Mouse (Mus musculus): ENCODE measurements at regions not wholly inside any gene's neighbourhood (a gene's known extent, or its start where the extent isn't known, plus 50 kb on each side); places are given as distances from the start of the nearest gene placed in this dataset.

DNA sequence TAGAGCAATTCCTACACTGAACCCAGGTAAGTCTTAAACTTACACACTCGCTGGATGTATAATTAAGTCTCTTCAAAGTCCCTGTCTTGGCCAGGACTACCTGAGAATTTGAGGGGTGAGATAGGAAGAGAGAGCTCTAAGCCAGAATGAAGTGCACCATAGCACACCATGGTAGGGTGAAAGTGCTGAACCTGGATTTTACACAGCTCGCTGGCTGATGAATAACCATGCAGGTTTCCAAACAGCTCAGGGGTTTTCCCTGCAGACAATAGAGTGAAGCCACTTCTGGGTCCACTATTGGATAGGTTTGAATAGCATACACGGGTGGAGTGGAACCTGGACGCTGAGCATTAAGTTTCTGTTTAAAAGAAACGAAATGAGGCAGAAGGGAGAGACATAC lies 180.7 kb upstream of the Plxna2 start:
- ATAC-seq (ENCODE audit: insufficient number of reproducible peaks, low FRiP score, low TSS enrichment, low read depth): no peak
- H3K9ac ChIP-seq: no peak overlapping the region
- H3K4me2 ChIP-seq (replicated peaks): no peak overlapping the region
- no peaks in the 10 kb centered on the region for H3K4me1 ChIP-seq
- no peaks in the 10 kb centered on the region for H3K36me3 ChIP-seq
- no peaks in the 10 kb centered on the region for H3K27me3 ChIP-seq
- H3K4me3 ChIP-seq (replicated peaks): no peak overlapping the region
- WGBS: 72% methylated on average over 5 of the region's 5 CpGs
- H3K9me3 ChIP-seq (replicated peaks): no peaks in the 10 kb centered on the region
- no peak overlapping the region for H3K27ac ChIP-seq (replicated peaks)

GRCm38 (mm10) chr1:194435060-194435459 lies 183.0 kb upstream of the Plxna2 start:
- Histone ChIP-seq H3K27me3 (no peaks in the 10 kb centered on the region), H3K27ac (replicated peaks) (no peak overlapping the region), H3K36me3 (no peaks in the 10 kb centered on the region), H3K9ac (no peak overlapping the region), H3K4me2 (replicated peaks) (no peak overlapping the region), H3K9me3 (replicated peaks) (no peaks in the 10 kb centered on the region), H3K4me3 (replicated peaks) (no peak overlapping the region), H3K4me1 (no peaks in the 10 kb centered on the region)
- no peak for ATAC-seq (ENCODE audit: insufficient number of reproducible peaks, low FRiP score, low TSS enrichment, low read depth)
- WGBS: 50% methylated on average over 3 of the region's 3 CpGs

- no peak overlapping the region for H3K4me3 ChIP-seq (replicated peaks)
- H3K4me1 ChIP-seq: peaks cover 3% of the 10 kb centered on the region; the same call in 1 of the 2 replicates
- ATAC-seq (ENCODE audit: insufficient number of reproducible peaks, low FRiP score, low TSS enrichment, low read depth): no peak
- no peak overlapping the region for H3K27ac ChIP-seq (replicated peaks)
- 70% methylated on average over 3 of the region's 3 CpGs for WGBS
- H3K36me3 ChIP-seq: no peaks in the 10 kb centered on the region
- no peak overlapping the region for H3K9ac ChIP-seq
- H3K27me3 ChIP-seq: no peaks in the 10 kb centered on the region
- H3K4me2 ChIP-seq (replicated peaks): no peak overlapping the region
- no peaks in the 10 kb centered on the region for H3K9me3 ChIP-seq (replicated peaks)
Observed at GRCm38 (mm10) chr1:194428586-194428985, 189.4 kb upstream of the Plxna2 start.

DNA sequence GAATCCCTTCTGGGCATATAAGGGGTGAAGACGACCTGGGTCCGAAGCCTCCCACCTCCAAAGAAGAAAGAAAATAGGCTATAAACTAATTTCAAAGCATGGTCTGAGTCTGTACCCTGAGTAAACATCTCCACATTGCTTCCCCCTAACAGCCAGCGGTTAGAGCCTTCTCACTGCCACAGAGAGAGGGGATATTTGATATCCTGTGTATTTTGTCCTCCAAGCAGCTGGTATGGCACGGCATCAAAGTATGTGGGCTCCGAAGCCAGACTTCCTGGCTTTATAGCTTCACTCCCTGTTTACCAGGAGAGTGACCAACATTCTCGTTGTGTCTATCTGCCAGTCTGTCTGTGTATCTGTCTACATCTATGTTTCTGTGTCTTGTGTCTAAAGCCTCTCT lies 191.7 kb upstream of the Plxna2 start:
- no peaks in the 10 kb centered on the region for H3K36me3 ChIP-seq
- H3K4me3 ChIP-seq (replicated peaks): no peak overlapping the region
- no peak overlapping the region for H3K4me2 ChIP-seq (replicated peaks)
- no peaks in the 10 kb centered on the region for H3K27me3 ChIP-seq
- H3K9me3 ChIP-seq (replicated peaks): no peaks in the 10 kb centered on the region
- peak; percentile 64 for ATAC-seq (ENCODE audit: insufficient number of reproducible peaks, low FRiP score, low TSS enrichment, low read depth)
- WGBS: 33% methylated on average over 6 of the region's 6 CpGs
- 0 out of 2 replicates have a peak overlapping the region, but pooled peaks have one; percentile 24 for H3K27ac ChIP-seq (replicated peaks)
- peaks cover 3% of the 10 kb centered on the region; the same call in 1 of the 2 replicates for H3K4me1 ChIP-seq
- H3K9ac ChIP-seq: no peak overlapping the region

GRCm38 (mm10) chr1:194424201-194424600 lies 193.8 kb upstream of the Plxna2 start:
- Histone ChIP-seq H3K9ac (no peak overlapping the region), H3K9me3 (replicated peaks) (no peaks in the 10 kb centered on the region), H3K27ac (replicated peaks) (no peak overlapping the region), H3K4me1 (peaks cover 3% of the 10 kb centered on the region; the same call in 1 of the 2 replicates), H3K36me3 (no peaks in the 10 kb centered on the region), H3K4me3 (replicated peaks) (no peak overlapping the region), H3K4me2 (replicated peaks) (no peak overlapping the region), H3K27me3 (no peaks in the 10 kb centered on the region)
- no peak for ATAC-seq (ENCODE audit: insufficient number of reproducible peaks, low FRiP score, low TSS enrichment, low read depth)
- WGBS: 87% methylated on average over 2 of the region's 2 CpGs

DNA sequence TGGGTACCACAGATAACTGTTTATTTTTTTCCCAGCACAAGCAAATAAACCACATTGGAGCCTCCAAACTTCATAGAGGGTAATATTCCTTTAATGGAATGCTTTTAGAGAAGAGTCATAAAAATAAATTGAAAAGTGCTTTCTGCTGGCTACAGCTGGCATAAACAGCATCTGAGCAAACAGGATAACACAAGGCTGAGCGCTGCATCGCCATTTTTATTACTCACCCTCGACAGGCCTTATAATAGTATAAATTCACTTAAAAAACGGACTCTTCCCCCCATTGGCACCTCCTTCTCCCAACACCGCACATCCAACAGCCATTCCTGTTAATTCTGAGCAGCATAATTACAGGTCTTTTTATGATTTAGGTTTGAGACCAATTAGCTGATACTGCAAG lies 205.8 kb upstream of the Plxna2 start:
- no peak overlapping the region for H3K9ac ChIP-seq
- H3K4me3 ChIP-seq (replicated peaks): no peak overlapping the region
- WGBS: 76% methylated on average over 5 of the region's 5 CpGs
- no peaks in the 10 kb centered on the region for H3K9me3 ChIP-seq (replicated peaks)
- no peak for ATAC-seq (ENCODE audit: insufficient number of reproducible peaks, low FRiP score, low TSS enrichment, low read depth)
- no peaks in the 10 kb centered on the region for H3K36me3 ChIP-seq
- no peaks in the 10 kb centered on the region for H3K4me1 ChIP-seq
- H3K27me3 ChIP-seq: no peaks in the 10 kb centered on the region
- no peak overlapping the region for H3K4me2 ChIP-seq (replicated peaks)
- no peak overlapping the region for H3K27ac ChIP-seq (replicated peaks)

GRCm38 (mm10) chr1:194411788-194412187 lies 206.2 kb upstream of the Plxna2 start:
- H3K36me3 ChIP-seq: no peaks in the 10 kb centered on the region
- WGBS: 76% methylated on average over 2 of the region's 2 CpGs
- H3K27me3 ChIP-seq: no peaks in the 10 kb centered on the region
- H3K9ac ChIP-seq: no peak overlapping the region
- no peak overlapping the region for H3K4me3 ChIP-seq (replicated peaks)
- H3K9me3 ChIP-seq (replicated peaks): no peaks in the 10 kb centered on the region
- no peak overlapping the region for H3K27ac ChIP-seq (replicated peaks)
- ATAC-seq (ENCODE audit: insufficient number of reproducible peaks, low FRiP score, low TSS enrichment, low read depth): no peak
- no peak overlapping the region for H3K4me2 ChIP-seq (replicated peaks)
- no peaks in the 10 kb centered on the region for H3K4me1 ChIP-seq

- Histone ChIP-seq H3K4me1 (no peaks in the 10 kb centered on the region), H3K4me2 (replicated peaks) (no peak overlapping the region), H3K27ac (replicated peaks) (no peak overlapping the region), H3K36me3 (no peaks in the 10 kb centered on the region), H3K9ac (no peak overlapping the region), H3K27me3 (no peaks in the 10 kb centered on the region), H3K4me3 (replicated peaks) (no peak overlapping the region), H3K9me3 (replicated peaks) (no peaks in the 10 kb centered on the region)
- no peak for ATAC-seq (ENCODE audit: insufficient number of reproducible peaks, low FRiP score, low TSS enrichment, low read depth)
Observed at GRCm38 (mm10) chr1:194399281-194399680, 218.7 kb upstream of the Plxna2 start.

DNA sequence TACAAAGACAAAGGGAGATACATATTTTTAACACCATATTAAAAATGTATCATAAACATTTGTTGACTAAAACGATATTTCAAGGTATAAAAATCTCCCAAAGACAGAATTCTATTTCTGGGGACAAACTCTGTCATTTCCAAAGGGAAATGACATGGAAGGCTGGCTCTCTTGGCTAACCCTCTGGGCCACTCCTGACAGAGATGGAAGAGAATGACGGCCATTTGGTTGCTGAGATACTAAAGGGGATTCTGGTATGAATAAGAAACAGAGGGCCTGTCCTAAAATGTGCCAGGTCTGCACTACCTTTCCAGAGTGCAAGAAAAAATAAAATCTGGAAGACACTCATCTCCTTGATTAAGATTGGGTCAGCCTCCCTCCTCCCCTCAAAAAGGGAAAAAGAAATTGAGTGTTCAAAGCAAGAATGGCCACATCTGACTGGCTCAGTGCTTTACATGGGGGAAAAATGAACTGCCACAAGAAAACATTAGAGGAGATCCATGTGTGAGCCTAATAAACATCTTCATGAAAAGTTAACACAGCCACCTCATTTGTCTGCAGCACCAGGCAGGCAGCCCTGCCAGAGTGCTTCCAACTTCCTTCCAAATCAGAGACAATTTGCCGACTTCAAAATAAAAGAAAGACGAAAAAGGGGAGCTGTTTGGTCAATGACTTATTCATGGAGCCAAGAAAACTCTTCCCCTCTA lies 221.1 kb upstream of the Plxna2 start:
- no peak for ATAC-seq (ENCODE audit: insufficient number of reproducible peaks, low FRiP score, low TSS enrichment, low read depth)
- no peaks in the 10 kb centered on the region for H3K9me3 ChIP-seq (replicated peaks)
- no peak overlapping the region for H3K27ac ChIP-seq (replicated peaks)
- H3K36me3 ChIP-seq: no peaks in the 10 kb centered on the region
- 79% methylated on average over 4 of the region's 4 CpGs for whole genome bisulfite sequencing
- H3K4me3 ChIP-seq (replicated peaks): no peak overlapping the region
- no peaks in the 10 kb centered on the region for H3K4me1 ChIP-seq
- H3K4me2 ChIP-seq (replicated peaks): no peak overlapping the region
- H3K9ac ChIP-seq: no peak overlapping the region
- H3K27me3 ChIP-seq: no peaks in the 10 kb centered on the region

GRCm38 (mm10) chr1:194393720-194394119 lies 224.3 kb upstream of the Plxna2 start:
- no peaks in the 10 kb centered on the region for H3K36me3 ChIP-seq
- H3K4me1 ChIP-seq: no peaks in the 10 kb centered on the region
- no peak for ATAC-seq (ENCODE audit: insufficient number of reproducible peaks, low FRiP score, low TSS enrichment, low read depth)
- WGBS: 63% methylated on average over 3 of the region's 3 CpGs
- no peaks in the 10 kb centered on the region for H3K27me3 ChIP-seq
- H3K9me3 ChIP-seq (replicated peaks): no peaks in the 10 kb centered on the region
- H3K27ac ChIP-seq (replicated peaks): no peak overlapping the region
- H3K9ac ChIP-seq: no peak overlapping the region
- H3K4me2 ChIP-seq (replicated peaks): no peak overlapping the region
- no peak overlapping the region for H3K4me3 ChIP-seq (replicated peaks)

DNA sequence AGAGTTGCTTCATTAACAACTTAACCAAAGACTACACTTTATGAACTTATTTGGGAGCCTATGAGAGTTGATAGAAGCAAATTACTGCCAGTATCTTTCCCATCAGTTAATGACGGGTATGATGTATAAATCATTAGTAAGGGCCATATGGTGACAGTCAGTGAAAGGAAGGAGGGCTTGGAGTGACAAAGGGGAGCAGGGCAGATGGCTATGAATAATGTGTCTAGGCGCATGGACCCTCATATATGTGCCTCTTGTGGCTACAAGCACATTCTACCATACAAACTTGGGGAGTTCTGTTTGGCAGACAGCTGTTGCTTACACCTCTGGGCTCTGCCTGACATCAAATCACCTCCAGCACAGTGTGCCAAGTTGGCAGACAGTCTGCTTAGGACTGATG lies 227.8 kb upstream of the Plxna2 start:
- Histone ChIP-seq H3K27me3 (no peaks in the 10 kb centered on the region), H3K4me3 (replicated peaks) (no peak overlapping the region), H3K4me1 (no peaks in the 10 kb centered on the region), H3K36me3 (no peaks in the 10 kb centered on the region), H3K4me2 (replicated peaks) (no peak overlapping the region), H3K27ac (replicated peaks) (no peak overlapping the region), H3K9me3 (replicated peaks) (no peaks in the 10 kb centered on the region), H3K9ac (no peak overlapping the region)
- 93% methylated on average over 2 of the region's 2 CpGs for WGBS
- ATAC-seq (ENCODE audit: insufficient number of reproducible peaks, low FRiP score, low TSS enrichment, low read depth): no peak

DNA sequence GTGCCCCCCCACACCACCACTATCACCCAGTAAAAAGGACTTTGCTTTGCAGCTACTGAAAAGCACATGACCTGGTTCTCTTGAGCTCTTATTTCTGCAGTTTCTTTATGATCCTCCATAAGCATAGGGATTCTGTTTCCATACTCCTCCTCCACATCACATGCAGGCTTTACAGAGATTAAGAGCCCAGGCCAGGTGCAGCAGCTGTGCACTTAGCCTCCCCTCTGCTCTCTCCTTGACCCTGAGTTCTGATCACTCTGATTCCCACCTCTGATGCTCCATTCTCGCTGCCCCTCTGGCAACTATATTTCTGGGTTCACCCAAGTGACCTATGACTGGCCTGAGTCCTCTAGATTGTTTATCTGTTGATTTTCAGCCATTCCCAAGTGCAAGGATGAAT lies 239.9 kb upstream of the Plxna2 start:
- 67% methylated on average over 1 of the region's 1 CpGs for WGBS
- Histone ChIP-seq H3K27ac (replicated peaks) (no peak overlapping the region), H3K4me1 (no peaks in the 10 kb centered on the region), H3K4me2 (replicated peaks) (no peak overlapping the region), H3K9ac (no peak overlapping the region), H3K27me3 (no peaks in the 10 kb centered on the region), H3K4me3 (replicated peaks) (no peak overlapping the region), H3K9me3 (replicated peaks) (no peaks in the 10 kb centered on the region), H3K36me3 (no peaks in the 10 kb centered on the region)
- no peak for ATAC-seq (ENCODE audit: insufficient number of reproducible peaks, low FRiP score, low TSS enrichment, low read depth)
